In genomic region chr3:140129065-140129778, GRCm38 (mm10) we compare ENCODE assay signal across 13 mouse cellular contexts.
A peak's percentile ranks its signal among the peaks of the same experiment; 100 is the strongest.
DNase-seq lines count a peak whose midpoint lies in the region; ATAC-seq and TF ChIP-seq lines count a peak whose summit lies in the region.
"Had no signal": no experiment of that assay in that cellular context is flagged by ENCODE, and none has a peak within 500 bp of the region (broad histone marks: within the 10 kb centered on the region; RNA-seq: fewer than 3 reads in every experiment).

No protein-coding gene starts in this region.

- 86% methylated on average over 8 of the region's 8 CpGs for WGBS in forebrain, embryonic 13.5 days
- 81% methylated on average over 8 of the region's 8 CpGs for WGBS in forebrain, embryonic 14.5 days
- WGBS in embryonic facial prominence, embryonic 14.5 days: 41% methylated on average over 8 of the region's 8 CpGs

- H3K27ac ChIP-seq in forebrain, embryonic 13.5 days: no peak overlapping the region
- H3K27ac ChIP-seq in forebrain, embryonic 14.5 days (ENCODE audit: low read depth, low read length): no peak overlapping the region
- no peak overlapping the region for H3K27ac ChIP-seq in left cerebral cortex, adult 2 months
- no peak overlapping the region for H3K27ac ChIP-seq in embryonic facial prominence, embryonic 14.5 days (replicated peaks; ENCODE audit: low read depth, low read length)
- H3K27ac ChIP-seq: kidney, postnatal 0 days had no signal

- DNase-seq in forebrain, embryonic 14.5 days (ENCODE audit: low spot score): no peak
- peak; percentile 51 for DNase-seq in left cerebral cortex, postnatal 4 days
- DNase-seq in left cerebral cortex, adult 2 months (ENCODE audit: extremely low spot score in 1 of 2, low spot score in 2 of 2): no peak
- DNase-seq in cerebellum, adult 18-20 months: peak; percentile 34 to 40
- DNase-seq in embryonic facial prominence, embryonic 14.5 days (ENCODE audit: low spot score): peak; percentile 59
- DNase-seq in kidney, postnatal 14 days: no peak
- no peak for DNase-seq in embryo, embryonic 9.5 days (ENCODE audit: extremely low spot score)
- DNase-seq: heart, postnatal 14 days; liver; lung, embryonic 14.5 days had no signal

- no peak for TF ChIP-seq CTCF in left cerebral cortex, adult 2 months (IDR thresholded peaks at IDR 0.05)

- 0 out of 2 replicates have a peak, but pooled peaks have one; percentile 33 for ATAC-seq in forebrain, embryonic 13.5 days
- no peak for ATAC-seq in forebrain, embryonic 14.5 days
- ATAC-seq in embryonic facial prominence, embryonic 14.5 days (ENCODE audit: low read depth): peak; percentile 68; the same call in 1 of the 2 replicates

- no peak overlapping the region for H3K4me3 ChIP-seq in forebrain, embryonic 13.5 days
- H3K4me3 ChIP-seq in forebrain, embryonic 14.5 days (ENCODE audit: low read depth, low read length): no peak overlapping the region
- H3K4me3 ChIP-seq in left cerebral cortex, adult 2 months: no peak overlapping the region
- H3K4me3 ChIP-seq in embryonic facial prominence, embryonic 14.5 days (ENCODE audit: low read depth, low read length): no peak overlapping the region
- H3K4me3 ChIP-seq: megakaryocyte, embryonic 14.5 days had no signal

- H3K9ac ChIP-seq in forebrain, embryonic 13.5 days: no peak overlapping the region
- no peak overlapping the region for H3K9ac ChIP-seq in forebrain, embryonic 14.5 days (ENCODE audit: low read length)
- no peak overlapping the region for H3K9ac ChIP-seq in embryonic facial prominence, embryonic 14.5 days (ENCODE audit: low read depth, low read length)
- H3K9ac ChIP-seq: lung, embryonic 14.5 days had no signal

- H3K27me3 ChIP-seq in forebrain, embryonic 13.5 days: no peaks in the 10 kb centered on the region
- H3K27me3 ChIP-seq in forebrain, embryonic 14.5 days (replicated peaks; ENCODE audit: control insufficient read depth, insufficient read depth, low read length): no peaks in the 10 kb centered on the region
- H3K27me3 ChIP-seq in embryonic facial prominence, embryonic 14.5 days (replicated peaks; ENCODE audit: control insufficient read depth, insufficient read depth, low read length): no peaks in the 10 kb centered on the region
- H3K27me3 ChIP-seq: megakaryocyte, embryonic 14.5 days had no signal

- peaks cover 4% of the 10 kb centered on the region; the same call in 1 of the 2 replicates for H3K4me1 ChIP-seq in forebrain, embryonic 13.5 days
- no peaks in the 10 kb centered on the region for H3K4me1 ChIP-seq in forebrain, embryonic 14.5 days (ENCODE audit: control insufficient read depth, insufficient read depth, low read length)
- 0 out of 2 replicates have a peak, but pooled peaks cover 6% of the 10 kb centered on the region for H3K4me1 ChIP-seq in embryonic facial prominence, embryonic 14.5 days (ENCODE audit: control insufficient read depth, insufficient read depth, low read length)
- H3K4me1 ChIP-seq: megakaryocyte, embryonic 14.5 days had no signal

- intact Hi-C loops in left cerebral cortex, postnatal 4 days (cut with DNase I): loop anchor here (5.0 kb wide), 1 partner anchor 1843 kb away; no protein-coding TSS in a partner anchor
- intact Hi-C loops in left cerebral cortex, adult 2 months (cut with DNase I): no loop called here

- no peak overlapping the region for H3K4me2 ChIP-seq in forebrain, embryonic 13.5 days
- no peak overlapping the region for H3K4me2 ChIP-seq in forebrain, embryonic 14.5 days (ENCODE audit: low read length)
- no peak overlapping the region for H3K4me2 ChIP-seq in embryonic facial prominence, embryonic 14.5 days (ENCODE audit: low read depth, low read length)
- H3K4me2 ChIP-seq: lung, embryonic 14.5 days had no signal

- H3K36me3 ChIP-seq in forebrain, embryonic 13.5 days (ENCODE audit: poor library complexity, severe bottlenecking): no peaks in the 10 kb centered on the region
- no peaks in the 10 kb centered on the region for H3K36me3 ChIP-seq in forebrain, embryonic 14.5 days (ENCODE audit: control insufficient read depth, insufficient read depth, low read length)
- H3K36me3 ChIP-seq in embryonic facial prominence, embryonic 14.5 days (ENCODE audit: control insufficient read depth, insufficient read depth, low read length): no peaks in the 10 kb centered on the region

- no peaks in the 10 kb centered on the region for H3K9me3 ChIP-seq in forebrain, embryonic 13.5 days (replicated peaks)
- no peaks in the 10 kb centered on the region for H3K9me3 ChIP-seq in forebrain, embryonic 14.5 days (replicated peaks; ENCODE audit: control insufficient read depth, low read length)
- H3K9me3 ChIP-seq in embryonic facial prominence, embryonic 14.5 days (ENCODE audit: control insufficient read depth, low read length): no peaks in the 10 kb centered on the region
- H3K9me3 ChIP-seq: megakaryocyte, embryonic 14.5 days had no signal

Comparison
In these comparisons a context has a peak if more than half of its experiments do, and no peak if none do; other contexts are left out.
1. DNase-seq: peak in left cerebral cortex, postnatal 4 days (single experiment), cerebellum, adult 18-20 months (2 of 2) and embryonic facial prominence, embryonic 14.5 days (single experiment); none in forebrain, embryonic 14.5 days (single experiment), left cerebral cortex, adult 2 months (0 of 2), kidney, postnatal 14 days (single experiment) and embryo, embryonic 9.5 days (single experiment).